Mouse (Mus musculus): ENCODE measurements around the gene Arfgap1. TPM values are rescaled to one million over a fixed set of nuclear protein-coding genes. Genes with fewer than 3 reads are reported as not detected.

Gene Arfgap1
- polyA plus RNA-seq, 1 experiment, result 77.1 TPM

DNA sequence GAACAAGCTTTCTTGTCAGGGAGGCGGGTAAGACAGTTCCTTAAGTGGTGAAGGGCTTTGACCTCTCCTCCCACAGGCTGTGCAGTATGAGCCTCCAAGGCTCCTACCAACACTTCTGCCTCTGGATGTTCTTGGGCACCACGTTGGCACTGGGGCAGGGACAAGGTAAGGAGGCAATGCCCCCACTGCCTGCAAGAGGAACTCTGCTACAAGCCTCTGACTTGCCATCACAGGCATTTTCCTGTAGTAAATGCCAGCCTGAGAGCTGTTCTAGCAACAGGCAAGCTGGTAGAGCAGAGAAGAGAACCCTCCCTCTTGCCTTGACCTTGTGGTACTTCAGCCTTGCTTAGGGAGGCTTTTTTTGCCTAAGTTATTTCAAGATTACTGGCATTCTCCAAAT, 19.4 kb downstream of the Arfgap1 start, which contains the start of gene Col20a1:
TSS of gene Col20a1 (plus strand) at position 87 of the 400 bp plus-strand sequence.
- no peak for DNase-seq (ENCODE audit: low spot score)

DNA sequence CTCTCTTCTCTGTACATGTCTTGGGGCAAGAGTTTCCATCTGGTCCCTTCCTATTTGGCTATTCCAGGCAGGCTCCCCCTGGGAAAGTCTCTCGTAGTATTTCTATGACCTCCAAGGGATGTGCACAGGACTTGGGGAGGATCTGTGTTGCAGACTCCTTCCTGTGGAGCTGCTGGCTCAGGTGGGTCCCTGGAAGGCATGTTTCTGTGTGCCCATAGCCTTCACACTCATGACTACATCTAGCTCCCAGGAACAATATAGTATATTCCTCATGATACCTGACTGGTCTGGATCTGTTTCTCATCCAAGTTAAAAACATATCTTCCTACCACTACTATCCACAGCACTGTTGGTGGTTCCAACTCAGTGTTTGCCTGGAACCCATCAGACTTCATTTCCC, 20.0 kb downstream of the Arfgap1 start:
- DNase-seq (ENCODE audit: low spot score), result no peak

DNA sequence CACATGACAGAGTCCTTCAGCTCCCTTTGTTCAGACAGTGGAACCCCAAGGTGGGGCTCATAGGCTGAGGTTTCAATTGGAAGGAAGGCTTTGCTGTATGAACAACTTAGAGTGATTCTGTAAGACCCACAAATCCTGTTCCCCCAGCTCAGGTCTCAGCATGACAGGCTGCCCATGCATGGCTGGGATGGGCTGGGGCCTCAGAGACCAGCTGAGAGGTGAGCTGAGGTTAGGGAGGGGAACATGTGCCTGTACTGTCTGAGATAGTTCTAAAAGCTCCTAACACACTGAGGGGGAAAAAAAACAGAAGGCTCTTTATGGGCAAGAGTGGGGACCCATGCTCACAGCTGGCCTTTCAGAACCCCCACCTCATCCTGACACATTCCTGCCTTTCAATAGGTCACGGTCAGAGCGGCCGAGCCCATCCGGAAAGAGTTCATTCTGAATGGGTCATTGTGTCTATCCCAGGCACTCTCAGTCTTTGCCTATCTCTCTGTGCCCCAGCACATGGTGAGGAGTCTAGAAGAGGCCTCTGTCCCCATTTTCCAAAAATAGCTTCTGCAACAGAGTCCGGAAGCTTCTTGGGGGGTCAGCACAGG, 20.5 kb downstream of the Arfgap1 start:
- DNase-seq (ENCODE audit: low spot score), result no peak

DNA sequence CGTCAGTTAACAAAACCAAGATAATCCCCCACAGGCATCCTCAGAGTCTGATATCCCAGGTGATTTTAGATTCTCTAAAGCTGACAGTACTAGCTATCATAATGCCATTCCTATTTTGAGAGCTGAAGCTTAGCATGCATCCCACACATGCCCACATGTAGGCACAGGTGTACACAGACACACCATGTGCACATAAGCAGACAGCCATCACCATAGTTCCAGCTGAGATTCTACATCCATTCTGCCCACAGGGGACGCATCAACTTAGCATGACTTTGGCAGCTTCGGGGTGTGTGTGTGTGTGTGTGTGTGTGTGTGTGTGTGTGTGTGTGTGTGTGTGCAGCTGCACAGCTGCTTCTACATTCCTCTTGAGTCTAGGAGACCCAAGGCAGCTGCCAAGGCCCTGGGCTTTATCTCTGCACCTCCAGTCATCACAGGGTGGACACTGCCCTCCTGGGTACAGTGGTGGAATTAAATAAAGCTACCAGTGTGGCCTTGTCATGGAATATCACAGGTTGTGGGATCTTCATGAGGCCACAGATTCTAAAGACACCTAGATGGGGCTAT, 21.4 kb downstream of the Arfgap1 start:
- DNase-seq (ENCODE audit: low spot score), result no peak

DNA sequence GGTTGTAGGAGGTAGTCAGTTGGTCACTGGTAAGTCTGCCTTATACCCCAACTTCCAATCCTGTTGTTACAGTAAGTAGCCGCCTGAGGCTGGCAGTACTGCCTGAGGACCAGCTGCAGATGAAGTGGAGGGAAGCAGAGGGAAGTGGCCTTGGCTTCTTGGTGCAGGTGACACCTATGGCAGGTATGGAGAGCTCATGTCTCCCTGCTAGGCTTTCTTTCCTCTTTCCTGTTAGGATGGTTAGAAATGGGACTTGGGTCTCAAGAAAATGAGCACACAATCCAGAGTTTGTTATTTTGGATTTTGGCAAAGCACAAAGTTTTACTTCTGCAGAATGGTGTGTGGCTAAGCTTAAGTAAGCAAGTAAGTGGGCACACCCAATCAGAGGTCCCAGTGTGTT, 21.9 kb downstream of the Arfgap1 start:
- DNase-seq (ENCODE audit: low spot score), result no peak

DNA sequence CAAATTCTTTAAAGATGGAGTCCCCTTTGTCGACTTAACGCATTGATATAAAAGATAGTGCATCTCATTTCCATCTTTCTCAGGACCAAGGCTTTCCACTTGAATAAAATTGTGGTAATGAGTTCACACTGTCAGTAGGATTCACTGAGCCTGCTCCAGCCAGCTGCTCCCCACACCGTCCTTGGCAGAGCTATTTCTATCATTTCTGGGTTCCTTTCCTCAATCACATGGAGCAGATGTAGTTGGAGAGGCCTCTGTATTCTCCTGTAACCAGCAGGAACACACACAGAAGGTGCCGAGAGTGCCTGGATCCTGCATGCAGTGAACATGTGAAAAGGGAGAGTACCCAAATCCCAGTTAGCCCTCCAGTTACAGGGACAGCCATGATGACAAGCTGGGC, 23.3 kb downstream of the Arfgap1 start:
- DNase-seq (ENCODE audit: low spot score), result no peak

DNA sequence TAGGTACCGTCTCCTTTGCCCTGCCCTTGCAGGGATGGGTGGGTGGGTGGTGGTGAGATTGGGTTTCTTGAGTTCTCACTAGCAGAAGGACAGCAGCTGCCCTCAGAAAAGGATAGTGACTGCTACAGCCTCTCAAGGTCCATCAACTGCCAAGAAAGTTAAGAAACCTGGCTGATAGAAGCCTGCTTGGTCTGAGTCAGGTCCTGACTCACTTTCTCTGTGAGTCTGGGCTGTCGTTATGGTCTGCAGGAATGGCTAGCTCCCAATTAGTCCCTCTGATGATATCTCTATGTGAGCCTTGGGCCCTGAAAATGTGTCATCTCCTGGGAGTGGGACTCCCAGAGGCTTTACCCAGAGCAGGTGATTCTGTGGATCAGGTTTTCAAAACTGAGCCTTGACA, 27.3 kb downstream of the Arfgap1 start:
- DNase-seq (ENCODE audit: low spot score), result no peak

DNA sequence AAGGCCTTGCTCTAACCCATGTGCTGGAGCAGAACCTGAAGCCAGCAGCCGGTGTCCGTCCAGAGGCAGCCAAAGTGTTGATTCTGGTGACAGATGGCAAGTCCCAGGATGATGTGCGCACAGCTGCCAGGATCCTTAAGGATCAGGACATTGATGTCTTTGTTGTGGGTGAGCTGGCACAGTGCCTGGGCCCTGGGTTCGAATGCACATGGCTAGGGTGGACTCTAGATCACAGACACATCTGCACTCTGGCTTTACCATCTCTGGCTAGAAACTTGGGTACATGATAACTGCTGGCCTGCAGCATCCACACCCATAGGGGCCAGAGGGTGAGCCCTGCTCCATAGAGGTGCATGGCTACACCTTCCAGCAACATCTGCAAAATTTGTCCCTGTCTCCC, 28.4 kb downstream of the Arfgap1 start:
- DNase-seq (ENCODE audit: low spot score), result no peak

DNA sequence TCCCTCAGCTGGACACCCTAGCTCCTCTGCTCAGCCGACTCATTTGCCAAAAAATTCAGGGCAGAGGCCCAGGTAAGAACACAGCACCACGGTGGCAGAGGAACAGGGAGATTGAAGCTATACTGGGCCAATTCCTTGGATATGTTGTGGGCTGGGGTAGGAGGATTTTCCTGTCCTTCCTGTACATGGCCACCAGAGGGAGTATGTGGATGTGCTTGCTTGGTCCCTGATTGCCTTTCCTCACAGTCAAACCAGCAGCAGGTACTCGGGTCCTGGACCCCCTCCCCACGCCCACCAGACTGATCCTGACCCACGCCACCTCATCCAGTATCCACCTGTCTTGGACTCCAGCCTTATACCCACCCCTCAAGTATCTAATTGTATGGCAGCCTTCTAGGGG, 29.4 kb downstream of the Arfgap1 start:
- no peak for DNase-seq (ENCODE audit: low spot score)

DNA sequence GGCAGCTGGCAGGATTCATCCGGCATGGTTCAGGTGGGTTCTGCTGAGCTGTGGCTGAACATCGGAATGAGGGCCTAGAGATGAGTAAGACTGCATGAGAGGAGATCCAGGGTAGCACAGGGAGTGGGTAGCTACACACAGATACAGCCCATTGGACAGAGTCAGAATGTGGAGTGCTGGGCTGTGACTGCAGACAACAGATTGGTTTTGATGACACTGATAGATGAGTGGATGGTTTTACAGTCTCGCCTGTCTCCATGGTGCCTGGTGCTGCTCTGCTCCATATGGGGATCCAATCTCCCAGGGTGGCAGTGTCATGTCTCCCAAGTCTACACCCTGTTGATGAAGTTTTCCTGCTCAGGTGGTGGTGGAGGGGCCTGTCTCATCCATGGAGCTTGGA, 29.9 kb downstream of the Arfgap1 start:
- DNase-seq (ENCODE audit: low spot score), result no peak

DNA sequence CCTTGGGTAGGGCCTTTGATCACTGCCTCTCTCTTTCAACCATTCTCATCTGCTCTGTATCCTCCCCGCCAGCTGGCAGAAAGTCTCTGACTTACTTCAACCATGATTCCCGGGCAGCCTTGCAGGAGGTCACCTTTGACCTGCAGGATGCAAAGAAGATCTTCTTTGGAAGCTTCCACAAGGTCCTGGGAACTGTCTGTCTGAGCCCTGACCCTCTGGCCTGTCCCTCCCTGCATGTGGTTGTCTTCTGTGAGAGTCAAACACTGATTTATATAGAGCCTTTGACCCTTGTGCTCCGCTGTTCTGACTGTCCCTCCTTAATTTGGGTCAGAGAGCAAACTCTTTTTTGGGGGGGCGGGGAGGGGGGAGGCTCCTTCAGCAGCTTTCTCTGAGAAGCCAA, 40.0 kb downstream of the Arfgap1 start:
- DNase-seq (ENCODE audit: low spot score), result no peak

DNA sequence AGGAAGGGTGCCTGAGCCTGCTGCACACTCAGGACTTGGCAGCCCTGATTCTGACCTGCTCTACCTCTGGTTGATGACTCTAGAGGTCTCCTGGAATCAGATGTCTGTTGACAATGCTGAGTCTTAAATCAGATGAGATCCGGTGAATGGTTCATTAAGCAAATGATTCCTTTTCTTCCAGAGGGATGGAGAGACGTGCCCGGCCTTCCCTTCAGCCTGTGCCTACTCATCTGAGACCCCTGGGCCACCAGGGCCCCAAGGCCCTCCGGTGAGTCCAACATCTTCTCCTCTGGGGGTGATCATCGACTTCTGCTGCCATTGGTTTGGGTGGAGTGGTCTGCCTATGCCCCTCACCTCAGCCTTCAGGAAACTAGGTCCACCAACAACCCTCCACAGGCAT, 41.3 kb downstream of the Arfgap1 start:
- DNase-seq (ENCODE audit: low spot score), result no peak

DNA sequence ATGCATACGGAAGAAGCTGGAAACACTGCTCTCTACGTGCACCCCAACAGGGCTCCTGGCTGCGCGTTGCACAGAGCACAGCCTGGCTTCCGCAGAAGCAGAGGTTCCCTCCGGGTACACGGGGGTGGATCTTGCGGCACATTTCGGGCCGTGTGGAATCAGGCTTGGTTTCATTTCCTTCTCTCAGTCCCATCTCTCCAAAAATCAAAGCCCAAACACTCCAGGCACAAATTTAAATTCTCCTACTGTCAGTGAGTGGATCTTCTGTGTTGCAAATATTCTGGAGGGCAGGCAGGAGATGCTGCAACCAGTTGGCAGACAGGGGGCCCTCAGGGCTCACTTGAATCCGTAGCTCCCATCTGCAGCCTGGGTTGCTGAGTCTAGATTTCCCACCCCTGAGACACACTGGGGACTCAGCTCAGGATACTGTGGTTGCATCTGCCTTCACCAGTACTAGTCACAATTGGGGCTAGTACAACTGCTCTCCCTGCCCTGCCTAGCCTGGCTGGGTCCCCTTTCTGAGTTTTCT, 64.4 kb downstream of the Arfgap1 start:
- DNase-seq (ENCODE audit: low spot score), result no peak

Other genes with a start within 250 kb of the Arfgap1 start
- 4.6 and 5.3 TPM in 2 replicates for gene Slc17a9, start 242.0 kb upstream of the Arfgap1 start, polyA plus RNA-seq (2012; rRNA removed)
- gene Bhlhe23, start 190.3 kb upstream of the Arfgap1 start, polyA plus RNA-seq (2012; rRNA removed), result not detected in 2 replicates
- gene Ythdf1, start 46.3 kb upstream of the Arfgap1 start, polyA plus RNA-seq (2012; rRNA removed), result 40.2 and 41.6 TPM in 2 replicates
- gene Birc7, start 38.2 kb upstream of the Arfgap1 start, polyA plus RNA-seq (2012; rRNA removed), result not detected in 2 replicates
- gene Nkain4, start 12.5 kb upstream of the Arfgap1 start, polyA plus RNA-seq (2012; rRNA removed), result 50.7 and 72.3 TPM in 2 replicates
- 4.1 and 4.5 TPM in 2 replicates for gene Col20a1, start 19.3 kb downstream of the Arfgap1 start, polyA plus RNA-seq (2012; rRNA removed)
- 0.03 TPM in 2 replicates for gene Chrna4, start 76.3 kb downstream of the Arfgap1 start, polyA plus RNA-seq (2012; rRNA removed)
- gene Kcnq2, start 168.1 kb downstream of the Arfgap1 start, polyA plus RNA-seq (2012; rRNA removed), result 0.07 and 0.12 TPM in 2 replicates
- 0.48 and 0.97 TPM in 2 replicates for gene Eef1a2, start 189.8 kb downstream of the Arfgap1 start, polyA plus RNA-seq (2012; rRNA removed)
- gene Ppdpf, start 220.0 kb downstream of the Arfgap1 start, polyA plus RNA-seq (2012; rRNA removed), result 116 and 147 TPM in 2 replicates
- gene Ptk6, start 235.6 kb downstream of the Arfgap1 start, polyA plus RNA-seq (2012; rRNA removed), result 0.04 and 0.07 TPM in 2 replicates
- 0.49 and 0.51 TPM in 2 replicates for gene Srms, start 246.0 kb downstream of the Arfgap1 start, polyA plus RNA-seq (2012; rRNA removed)